Mouse (Mus musculus) bone marrow macrophage, adult 2 months (primary cell): ENCODE measurements around the gene Gtf2i.

Source experiments
- CTCF ChIP-seq: IDR thresholded peaks from 2 replicates; pipeline ENCODE4 v1.5.1; 2012; ENCODE audit warnings: low read depth, mild to moderate bottlenecking, low read length, moderate library complexity
- POLR2A ChIP-seq: IDR thresholded peaks from 2 replicates; pipeline ENCODE4 v1.6.1; 2012; ENCODE audit warnings: mild to moderate bottlenecking, low read depth, low read length, borderline replicate concordance

DNA sequence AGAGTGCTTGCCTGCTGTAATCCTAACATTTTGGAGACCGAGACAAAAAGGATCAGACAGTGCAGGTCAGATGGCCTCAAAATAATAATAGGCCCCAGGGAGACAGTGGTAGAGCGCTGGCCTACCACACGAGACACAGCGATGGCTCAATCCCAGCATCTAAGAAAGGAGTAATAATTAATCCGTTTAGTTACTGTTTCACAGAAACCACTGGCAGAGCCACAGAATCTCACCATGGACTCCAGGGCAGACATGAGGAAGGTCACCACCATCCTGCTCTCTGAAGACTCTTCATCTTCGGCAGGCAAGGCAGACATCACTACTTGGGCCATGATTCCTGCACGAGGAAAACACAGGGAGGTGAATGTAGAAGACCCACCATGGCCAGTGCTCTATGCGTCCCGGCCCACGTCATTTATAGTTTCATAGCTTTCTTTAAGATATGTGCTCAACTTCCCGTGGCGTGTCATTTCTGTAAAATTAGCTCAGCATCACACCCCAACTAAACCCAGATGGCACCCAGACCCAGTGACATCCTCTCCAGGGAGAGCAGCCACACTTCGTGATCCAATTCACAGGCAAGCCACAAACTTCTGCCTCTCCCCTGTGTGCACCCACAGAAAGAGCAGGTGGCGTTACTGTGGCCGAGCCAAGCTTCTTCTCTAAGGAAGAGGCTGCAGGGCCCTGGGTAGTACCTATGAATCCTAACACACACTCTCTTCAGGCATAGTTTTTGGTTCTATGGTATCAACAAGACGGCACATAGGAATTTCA, 19.1 kb downstream of the Gtf2i start:
- TF ChIP-seq POLR2A (no peak), CTCF (no peak)
